Mouse (Mus musculus) spleen, postnatal 36 days (tissue): ENCODE measurements around the gene Slc1a4.

ENCODE experiments used
- DNase-seq, 2 experiments: peaks; one replicate each; pipeline ENCODE4 v3.0.0; 2022; ENCODE audit warnings: low spot score in 2 of 2, mixed read lengths in 1 of 2

Gene Slc1a4

GRCm38 (mm10) chr11:20253088-20253487 lies 79.4 kb downstream of the Slc1a4 start:
- DNase-seq = no peak
